Mouse (Mus musculus) intestine, postnatal 0 days (tissue): ENCODE data around the gene Hes3. TPM values are rescaled to one million over a fixed set of nuclear protein-coding genes. Genes with fewer than 3 reads are reported as not detected.
A peak's percentile ranks its signal among the peaks of the same experiment; 100 is the strongest.

Source experiments
- ATAC-seq: fragments of 200-750 bp; cut with Nextera tagmentation; 2 replicates; pipeline ENCODE4 v1.8.0; 2017; ENCODE audit warnings: mild to moderate bottlenecking, moderate TSS enrichment, moderate library complexity
- H3K27ac ChIP-seq: fragments of 300-500 bp; sonication (generic); 2 replicates; pipeline ENCODE4 v1.5.1; 2014; ENCODE audit warnings: mild to moderate bottlenecking, low read depth, low read length, moderate library complexity
- H3K27me3 ChIP-seq: fragments of 300-500 bp; sonication (generic); replicated peaks from 2 replicates; pipeline ENCODE4 v1.6.1; 2014; ENCODE audit warnings: low read length, mixed read lengths; ENCODE audit not compliant: control insufficient read depth, insufficient read depth
- H3K36me3 ChIP-seq: fragments of 300-500 bp; sonication (generic); 2 replicates; pipeline ENCODE4 v1.6.1; 2014; ENCODE audit warnings: mild to moderate bottlenecking, moderate library complexity; ENCODE audit not compliant: control insufficient read depth, insufficient read depth
- H3K4me1 ChIP-seq: fragments of 300-500 bp; sonication (generic); replicated peaks from 2 replicates; pipeline ENCODE4 v1.6.1; 2014; ENCODE audit warnings: antibody characterized with exemption, low read length, mixed read lengths; ENCODE audit not compliant: control insufficient read depth, insufficient read depth
- H3K4me2 ChIP-seq: fragments of 300-500 bp; sonication (generic); replicated peaks from 2 replicates; pipeline ENCODE4 v1.6.1; 2014; ENCODE audit warnings: low read depth, mild to moderate bottlenecking, moderate library complexity
- H3K4me3 ChIP-seq: fragments of 300-500 bp; sonication (generic); 2 replicates; pipeline ENCODE4 v1.5.1; 2014; ENCODE audit warnings: low read depth, low read length
- H3K9ac ChIP-seq: fragments of 300-500 bp; sonication (generic); 2 replicates; pipeline ENCODE4 v1.6.1; 2014; ENCODE audit warnings: mild to moderate bottlenecking, low read depth, low read length
- H3K9me3 ChIP-seq: fragments of 300-500 bp; sonication (generic); 2 replicates; pipeline ENCODE4 v1.6.1; 2016; ENCODE audit warnings: mixed run types; ENCODE audit not compliant: control insufficient read depth
- CTCF ChIP-seq: sonication (generic); IDR thresholded peaks from 2 replicates; pipeline ENCODE4 v1.5.1; 2016; ENCODE audit warnings: low read depth, mild to moderate bottlenecking, control low read depth, antibody characterized with exemption, moderate library complexity
- WGBS: fragments of 180-500 bp; shearing (Covaris S2); extraction: QIAGEN DNeasy Blood & Tissue Kit; methylation state at CpG from one replicate; pipeline ENCODE4 v1.1.7; 2014; 5-methylcytosine and 5-hydroxymethylcytosine counted together
- polyA plus RNA-seq: library from polyadenylated mRNA; unstranded; fragments of >200 nt; fragmentation: Nextera tagmentation; extraction: Ambion mirVana; gene quantifications from 2 replicates; pipeline ENCODE4 v1.2.1, GENCODE M21; 2015

Hes3 gene
- polyA plus RNA-seq, 1 experiment from 2014 or later = not detected

- peak; percentile 9; the same call in 1 of the 2 replicates for ATAC-seq
- Histone ChIP-seq H3K27me3 (no peaks in the 10 kb centered on the region), H3K9ac (no peak overlapping the region), H3K4me3 (no peak overlapping the region), H3K27ac (no peak overlapping the region), H3K9me3 (no peaks in the 10 kb centered on the region), H3K36me3 (no peaks in the 10 kb centered on the region), H3K4me1 (no peaks in the 10 kb centered on the region), H3K4me2 (no peak overlapping the region)
- TF ChIP-seq CTCF = no peak
- WGBS = 39% methylated on average over 6 of the region's 6 CpGs
These were observed 34.4 kb downstream of the Hes3 start for GRCm38 (mm10) chr4:152257070-152257469.

GRCm38 (mm10) chr4:152253183-152253759 is 38.2 kb downstream of the Hes3 start:
- H3K27me3 ChIP-seq = no peaks in the 10 kb centered on the region
- H3K36me3 ChIP-seq = no peaks in the 10 kb centered on the region
- 61% methylated on average over 9 of the region's 9 CpGs for WGBS
- H3K4me3 ChIP-seq = no peak overlapping the region
- no peaks in the 10 kb centered on the region for H3K9me3 ChIP-seq
- ATAC-seq = no peak
- H3K9ac ChIP-seq = no peak overlapping the region
- H3K27ac ChIP-seq = no peak overlapping the region
- H3K4me2 ChIP-seq = no peak overlapping the region
- TF ChIP-seq CTCF = no peak
- no peaks in the 10 kb centered on the region for H3K4me1 ChIP-seq

- no peak overlapping the region for H3K4me3 ChIP-seq
- H3K4me2 ChIP-seq = no peak overlapping the region
- H3K4me1 ChIP-seq = no peaks in the 10 kb centered on the region
- H3K27ac ChIP-seq = no peak overlapping the region
- no peaks in the 10 kb centered on the region for H3K9me3 ChIP-seq
- WGBS = 89% methylated on average over 6 of the region's 6 CpGs
- no peak for ATAC-seq
- no peaks in the 10 kb centered on the region for H3K27me3 ChIP-seq
- no peak; the same call in none of the 2 replicates for TF ChIP-seq CTCF
- H3K36me3 ChIP-seq = no peaks in the 10 kb centered on the region
- no peak overlapping the region for H3K9ac ChIP-seq
These were observed 40.8 kb downstream of the Hes3 start for GRCm38 (mm10) chr4:152250615-152251014.

GRCm38 (mm10) chr4:152247195-152247594 is 44.3 kb downstream of the Hes3 start:
- no peaks in the 10 kb centered on the region for H3K36me3 ChIP-seq
- no peak overlapping the region for H3K4me3 ChIP-seq
- no peak overlapping the region for H3K4me2 ChIP-seq
- H3K27me3 ChIP-seq = no peaks in the 10 kb centered on the region
- H3K9ac ChIP-seq = no peak overlapping the region
- H3K27ac ChIP-seq = no peak overlapping the region
- ATAC-seq = no peak
- no peak for TF ChIP-seq CTCF
- H3K9me3 ChIP-seq = no peaks in the 10 kb centered on the region
- WGBS = 68% methylated on average over 3 of the region's 3 CpGs
- no peaks in the 10 kb centered on the region for H3K4me1 ChIP-seq

GRCm38 (mm10) chr4:152246011-152246410 is 45.5 kb downstream of the Hes3 start:
- H3K27ac ChIP-seq = no peak overlapping the region
- no peak overlapping the region for H3K4me2 ChIP-seq
- ATAC-seq = no peak
- no peaks in the 10 kb centered on the region for H3K4me1 ChIP-seq
- H3K9ac ChIP-seq = no peak overlapping the region
- no peak overlapping the region for H3K4me3 ChIP-seq
- no peak for TF ChIP-seq CTCF
- H3K9me3 ChIP-seq = no peaks in the 10 kb centered on the region
- peaks cover 6% of the 10 kb centered on the region; the same call in 1 of the 2 replicates for H3K36me3 ChIP-seq
- H3K27me3 ChIP-seq = no peaks in the 10 kb centered on the region
- WGBS = 83% methylated on average over 6 of the region's 6 CpGs

- H3K36me3 ChIP-seq = peaks cover 6% of the 10 kb centered on the region; the same call in 1 of the 2 replicates
- H3K27ac ChIP-seq = no peak overlapping the region
- no peak overlapping the region for H3K9ac ChIP-seq
- H3K27me3 ChIP-seq = no peaks in the 10 kb centered on the region
- no peaks in the 10 kb centered on the region for H3K9me3 ChIP-seq
- no peaks in the 10 kb centered on the region for H3K4me1 ChIP-seq
- no peak overlapping the region for H3K4me3 ChIP-seq
- TF ChIP-seq CTCF = no peak
- ATAC-seq = peak; percentile 20; the same call in 1 of the 2 replicates
- H3K4me2 ChIP-seq = no peak overlapping the region
- 75% methylated on average over 11 of the region's 11 CpGs for WGBS
These were observed 46.6 kb downstream of the Hes3 start for GRCm38 (mm10) chr4:152244545-152245522.
